In the genomic region with DNA sequence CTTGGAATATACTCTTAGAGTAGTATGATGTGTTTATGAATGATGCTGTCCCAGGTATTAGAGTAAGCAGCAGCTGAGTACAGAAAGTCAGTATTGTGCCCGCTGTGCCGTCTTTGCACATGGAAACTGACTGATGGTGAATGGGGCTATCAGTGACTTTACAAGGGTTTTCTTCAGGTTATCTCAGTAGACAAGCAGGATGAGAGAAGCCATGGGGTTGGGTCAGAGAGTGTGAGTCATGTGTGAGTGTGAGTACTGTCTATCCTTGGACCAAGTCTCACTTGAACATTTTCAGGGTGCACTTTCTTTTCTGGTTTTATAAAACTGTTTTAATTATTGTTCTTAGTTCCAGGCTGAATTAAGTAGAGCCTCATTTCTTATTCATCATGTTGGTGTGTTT, we compare ENCODE assay signal across 23 mouse cellular contexts.
DNase-seq lines count a peak whose midpoint lies in the region; ATAC-seq and TF ChIP-seq lines count a peak whose summit lies in the region.
"Had no signal": no experiment of that assay in that cellular context is flagged by ENCODE, and none has a peak within 500 bp of the region (broad histone marks: within the 10 kb centered on the region; RNA-seq: fewer than 3 reads in every experiment).

No protein-coding gene starts in this region.

- no peak for DNase-seq in layer of hippocampus, adult 2 months (ENCODE audit: low spot score in 2 of 2)
- no peak for DNase-seq in layer of hippocampus, adult 18-20 months (ENCODE audit: low spot score in 2 of 2)
- DNase-seq in 416B (ENCODE audit: low read depth) = peak; percentile 64
- DNase-seq in c-Kit-positive CD71-positive TER-119-positive erythroid progenitor cells, embryonic 14.5 days (ENCODE audit: low spot score) = peak; percentile 6
- DNase-seq: adrenal gland, adult 8-10 months; adrenal gland, postnatal 36 days; cerebellum, adult 11 months; cerebellum, adult 18-20 months; cerebellum, adult 8-10 months; cerebellum, adult 9-11 months; cerebellum, postnatal 14 days; cerebellum, postnatal 36 days; embryo, embryonic 11 days; forebrain, postnatal 0 days had no signal

- H3K4me3 ChIP-seq in layer of hippocampus, adult 2 months = no peak overlapping the region
- H3K4me3 ChIP-seq: embryonic facial prominence, embryonic 13.5 days; embryonic facial prominence, embryonic 15.5 days; erythroblast, embryonic 14.5 days; forebrain, embryonic 10.5 days; forebrain, embryonic 13.5 days; forebrain, embryonic 15.5 days had no signal

- TF ChIP-seq CTCF in layer of hippocampus, adult 2 months (conservative IDR thresholded peaks at IDR 0.05) = no peak

- peak overlapping the region; percentile 63 for H3K27ac ChIP-seq in layer of hippocampus, adult 2 months
- H3K27ac ChIP-seq: embryonic facial prominence, embryonic 13.5 days; embryonic facial prominence, embryonic 15.5 days; forebrain, embryonic 10.5 days; forebrain, embryonic 13.5 days; forebrain, embryonic 15.5 days had no signal

- ATAC-seq in inflammation-experienced regulatory T-cells, adult 6 months = no peak
- ATAC-seq: activated CD4-positive, CD25-positive, alpha-beta regulatory T cell, adult 4 months; forebrain, embryonic 13.5 days; forebrain, embryonic 15.5 days; forebrain, postnatal 0 days; Patski had no signal

Comparison
In these comparisons a context has a peak if more than half of its experiments do, and no peak if none do; other contexts are left out.
1. DNase-seq: peak in 416B (single experiment) and c-Kit-positive CD71-positive TER-119-positive erythroid progenitor cells, embryonic 14.5 days (single experiment); none in layer of hippocampus, adult 2 months (0 of 2) and layer of hippocampus, adult 18-20 months (0 of 2).